Mouse (Mus musculus) cerebellum, adult 2 months (tissue): ENCODE data around the gene Tpk1.

Experiments used
- CTCF ChIP-seq: fragments of 200-500 bp; IDR thresholded peaks from 2 replicates; pipeline ENCODE4 v1.5.1; 2011; ENCODE audit warnings: low read depth, mild to moderate bottlenecking, control low read depth, low read length, moderate library complexity, borderline replicate concordance; ENCODE audit not compliant: insufficient read depth
- POLR2A ChIP-seq: fragments of 200-500 bp; IDR thresholded peaks from 2 replicates; pipeline ENCODE4 v1.6.1; 2011; ENCODE audit warnings: low read length, control low read depth, borderline replicate concordance; ENCODE audit not compliant: insufficient read depth

DNA sequence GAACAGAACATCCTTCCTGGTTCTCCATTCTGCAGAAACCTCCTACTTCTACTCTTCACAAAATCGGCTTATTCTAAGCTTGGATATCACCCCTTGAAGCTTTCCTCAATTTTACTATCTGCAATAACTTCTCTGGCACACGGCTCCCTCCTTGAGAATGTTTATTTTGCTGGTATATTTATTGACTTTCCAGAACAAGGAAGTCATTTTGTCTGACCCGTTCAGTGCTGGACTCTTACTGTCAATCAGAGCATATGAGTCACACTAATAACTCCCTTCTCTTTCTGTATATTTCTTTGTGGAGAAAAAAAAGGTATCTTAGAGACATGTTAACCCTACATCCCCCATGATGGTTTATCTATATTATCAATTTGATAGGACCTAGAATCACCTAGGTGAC is 10.1 kb upstream of the Tpk1 start:
- TF ChIP-seq POLR2A (no peak), CTCF (no peak)
